Mouse (Mus musculus) midbrain, embryonic 13.5 days (tissue): ENCODE results near the gene Ccnl1. TPM values are rescaled to one million over a fixed set of nuclear protein-coding genes. Genes with fewer than 3 reads are reported as not detected.
A peak's percentile ranks its signal among the peaks of the same experiment; 100 is the strongest.

ENCODE experiments used
- ATAC-seq: fragments of 200-750 bp; cut with Nextera tagmentation; 2 replicates; pipeline ENCODE4 v1.8.0; 2017; ENCODE audit warnings: mild to moderate bottlenecking, moderate TSS enrichment, moderate library complexity
- H3K27ac ChIP-seq: fragments of 300-500 bp; sonication (generic); 2 replicates; pipeline ENCODE4 v1.5.1; 2015; ENCODE audit warnings: inconsistent platforms, mild to moderate bottlenecking, moderate library complexity
- H3K27me3 ChIP-seq: fragments of 300-500 bp; sonication (generic); 2 replicates; pipeline ENCODE4 v1.6.1; 2015; ENCODE audit warnings: mild to moderate bottlenecking, inconsistent platforms
- H3K36me3 ChIP-seq: fragments of 300-500 bp; sonication (generic); 2 replicates; pipeline ENCODE4 v1.6.1; 2015; ENCODE audit warnings: mild to moderate bottlenecking, inconsistent platforms
- H3K4me1 ChIP-seq: fragments of 300-500 bp; sonication (generic); replicated peaks from 2 replicates; pipeline ENCODE4 v1.6.1; 2015; ENCODE audit warnings: inconsistent platforms
- H3K4me2 ChIP-seq: fragments of 300-500 bp; sonication (generic); replicated peaks from 2 replicates; pipeline ENCODE4 v1.6.1; 2015; ENCODE audit warnings: moderate library complexity, mild to moderate bottlenecking, inconsistent platforms
- H3K4me3 ChIP-seq: fragments of 300-500 bp; sonication (generic); replicated peaks from 2 replicates; pipeline ENCODE4 v1.5.1; 2015; ENCODE audit warnings: mild to moderate bottlenecking, inconsistent platforms
- H3K9ac ChIP-seq: fragments of 300-500 bp; sonication (generic); replicated peaks from 2 replicates; pipeline ENCODE4 v1.6.1; 2015; ENCODE audit warnings: mild to moderate bottlenecking, inconsistent platforms
- H3K9me3 ChIP-seq: fragments of 300-500 bp; sonication (generic); 2 replicates; pipeline ENCODE4 v1.6.1; 2016; ENCODE audit warnings: mild to moderate bottlenecking, inconsistent platforms
- WGBS: fragments of 180-500 bp; shearing (Covaris S2); methylation state at CpG from one replicate; pipeline ENCODE4 v1.1.7; 2015; 5-methylcytosine and 5-hydroxymethylcytosine counted together
- polyA plus RNA-seq: library from polyadenylated mRNA; unstranded; fragments of >200 nt; fragmentation: Nextera tagmentation; extraction: Ambion mirVana; gene quantifications from 2 replicates; pipeline ENCODE4 v1.2.1, GENCODE M21; 2015

The Ccnl1 gene
- polyA plus RNA-seq, 1 experiment from 2014 or later = 87.8 TPM

DNA sequence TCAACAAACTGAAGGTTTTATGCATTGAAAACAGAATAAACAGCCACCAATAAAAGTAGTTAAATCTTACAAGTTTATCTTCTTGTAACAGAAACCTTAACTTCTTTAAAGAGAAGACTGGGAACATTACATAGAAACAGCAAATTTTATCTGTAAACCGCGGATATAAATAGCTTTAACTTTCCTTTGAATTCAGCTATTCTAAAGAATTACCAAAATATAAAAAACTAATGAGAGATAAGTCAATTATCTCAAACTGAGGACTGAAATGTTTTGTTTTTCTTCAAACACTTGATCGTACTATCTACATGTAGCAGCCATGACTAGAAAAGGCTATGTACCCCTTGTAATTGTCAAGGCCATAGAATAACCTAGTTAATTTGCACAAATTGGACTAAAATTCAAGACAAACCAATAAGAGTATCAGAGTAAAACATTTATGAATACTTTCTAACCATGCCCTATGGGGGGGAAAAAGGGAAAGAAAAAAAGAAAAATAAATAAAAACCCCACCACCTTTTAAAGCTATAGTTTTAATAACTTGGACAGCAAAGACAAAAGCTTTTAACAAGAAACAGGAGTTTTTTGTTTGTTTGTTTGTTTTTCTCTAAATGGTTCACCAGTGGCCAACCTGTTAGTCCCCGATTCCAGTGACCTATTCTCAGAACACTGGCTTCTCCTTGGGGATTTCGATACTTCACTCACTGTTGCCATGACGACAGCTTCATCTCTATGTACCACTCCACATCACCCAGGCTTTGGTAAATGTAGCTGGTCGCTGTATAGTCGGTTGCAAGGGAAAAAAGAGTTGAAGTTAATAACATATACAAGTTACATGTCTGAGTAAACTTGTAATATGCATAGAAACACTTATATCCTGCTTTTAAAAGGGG is 3.3 kb downstream of the Ccnl1 start:
- H3K9ac ChIP-seq = no peak overlapping the region
- peak overlapping the region; percentile 13; the same call in 1 of the 2 replicates for H3K4me3 ChIP-seq
- peak overlapping the region; percentile 34; the same call in 1 of the 2 replicates for H3K4me2 ChIP-seq
- H3K27me3 ChIP-seq = no peaks in the 10 kb centered on the region
- no peak for ATAC-seq
- no peak overlapping the region for H3K27ac ChIP-seq
- peaks cover 57% of the 10 kb centered on the region for H3K4me1 ChIP-seq
- peaks cover 36% of the 10 kb centered on the region for H3K36me3 ChIP-seq
- H3K9me3 ChIP-seq = no peaks in the 10 kb centered on the region
- 44% methylated on average over 8 of the region's 8 CpGs for WGBS

DNA sequence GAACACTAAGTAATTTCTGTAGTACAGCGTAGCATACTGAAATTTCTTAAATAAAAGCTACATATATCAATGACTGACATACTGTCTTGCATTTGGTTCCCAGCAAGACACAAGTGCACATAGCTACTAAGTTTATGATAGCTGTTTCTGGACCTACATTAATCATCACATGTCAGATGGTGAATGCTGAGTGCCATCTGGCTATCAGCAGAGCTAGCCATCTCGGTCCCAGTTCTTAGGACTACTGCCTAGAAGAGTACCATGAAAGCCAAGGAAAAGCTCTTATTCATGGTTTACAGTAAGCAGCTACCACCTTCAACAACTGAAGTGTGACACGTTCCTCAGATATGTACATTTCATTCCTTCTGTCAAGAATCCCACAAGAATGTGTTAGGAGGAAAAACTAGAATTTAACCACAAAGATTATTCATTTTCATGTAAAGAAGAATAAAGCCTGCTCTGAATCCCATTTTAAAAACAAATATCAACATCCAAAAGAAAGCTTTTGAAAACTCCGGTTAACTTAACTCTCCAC is 7.2 kb downstream of the Ccnl1 start:
- H3K9me3 ChIP-seq = no peaks in the 10 kb centered on the region
- peaks cover 60% of the 10 kb centered on the region for H3K36me3 ChIP-seq
- no peak for ATAC-seq
- no peak overlapping the region for H3K4me3 ChIP-seq
- H3K27ac ChIP-seq = no peak overlapping the region
- H3K4me2 ChIP-seq = no peak overlapping the region
- H3K27me3 ChIP-seq = no peaks in the 10 kb centered on the region
- 93% methylated on average over 4 of the region's 4 CpGs for WGBS
- H3K9ac ChIP-seq = no peak overlapping the region
- peaks cover 34% of the 10 kb centered on the region for H3K4me1 ChIP-seq

DNA sequence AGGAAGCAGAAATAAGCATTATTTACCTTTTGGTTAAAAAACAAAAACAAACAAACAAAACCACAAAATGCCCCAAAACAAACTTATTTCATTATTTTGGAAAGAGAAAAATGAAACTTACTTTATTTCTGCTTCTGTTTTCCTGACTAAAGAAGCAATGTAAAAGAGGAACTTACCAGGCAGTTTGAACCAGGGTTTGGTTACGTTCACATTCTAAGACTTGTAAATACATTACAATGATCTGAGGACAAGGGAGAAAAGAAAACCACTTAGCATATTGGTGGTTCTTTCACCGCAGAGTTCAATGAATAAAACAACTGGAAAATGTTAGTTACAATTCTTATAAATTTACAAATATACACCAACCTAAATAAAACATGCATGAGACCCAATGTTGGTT is 7.7 kb downstream of the Ccnl1 start:
- Histone ChIP-seq H3K27me3 (no peaks in the 10 kb centered on the region), H3K4me2 (no peak overlapping the region), H3K9me3 (no peaks in the 10 kb centered on the region), H3K27ac (no peak overlapping the region), H3K36me3 (peaks cover 64% of the 10 kb centered on the region), H3K4me3 (no peak overlapping the region), H3K9ac (no peak overlapping the region), H3K4me1 (peaks cover 32% of the 10 kb centered on the region)
- ATAC-seq = no peak
- 94% methylated on average over 2 of the region's 2 CpGs for WGBS

DNA sequence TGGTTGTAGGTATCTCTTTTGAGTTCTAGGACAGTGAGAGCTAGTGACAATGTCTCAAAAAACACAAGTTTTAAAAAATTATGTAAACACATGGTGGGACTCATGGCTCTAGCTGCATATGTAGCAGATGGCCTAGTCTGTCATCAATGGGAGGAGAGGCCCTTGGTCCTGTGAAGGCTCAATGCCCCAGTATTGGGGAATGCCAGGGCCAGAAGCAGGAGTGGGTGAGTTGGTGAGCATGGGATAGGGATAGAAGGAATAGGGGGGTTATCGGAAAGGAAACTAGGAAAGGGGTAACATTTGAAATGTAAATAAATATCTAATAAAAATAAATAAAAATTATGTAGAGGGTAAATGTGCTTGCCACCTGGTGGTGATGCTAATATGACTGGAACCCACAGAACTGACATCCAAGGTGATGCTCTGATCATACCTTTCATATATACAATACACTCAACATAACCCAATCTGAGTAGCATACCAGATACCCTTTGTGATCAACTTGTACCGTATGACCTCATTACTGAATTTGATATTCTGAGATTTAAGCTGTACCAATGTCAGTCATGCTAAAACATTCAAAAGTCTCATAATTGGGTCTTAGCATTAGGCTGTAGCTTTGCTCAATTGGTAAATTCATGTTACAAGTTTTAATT is 12.6 kb downstream of the Ccnl1 start:
- Histone ChIP-seq H3K4me3 (no peak overlapping the region), H3K9me3 (no peaks in the 10 kb centered on the region), H3K9ac (no peak overlapping the region), H3K36me3 (peaks cover 56% of the 10 kb centered on the region), H3K27ac (no peak overlapping the region), H3K27me3 (no peaks in the 10 kb centered on the region), H3K4me2 (no peak overlapping the region), H3K4me1 (no peaks in the 10 kb centered on the region)
- ATAC-seq = no peak
- WGBS = 93% methylated on average over 2 of the region's 2 CpGs

DNA sequence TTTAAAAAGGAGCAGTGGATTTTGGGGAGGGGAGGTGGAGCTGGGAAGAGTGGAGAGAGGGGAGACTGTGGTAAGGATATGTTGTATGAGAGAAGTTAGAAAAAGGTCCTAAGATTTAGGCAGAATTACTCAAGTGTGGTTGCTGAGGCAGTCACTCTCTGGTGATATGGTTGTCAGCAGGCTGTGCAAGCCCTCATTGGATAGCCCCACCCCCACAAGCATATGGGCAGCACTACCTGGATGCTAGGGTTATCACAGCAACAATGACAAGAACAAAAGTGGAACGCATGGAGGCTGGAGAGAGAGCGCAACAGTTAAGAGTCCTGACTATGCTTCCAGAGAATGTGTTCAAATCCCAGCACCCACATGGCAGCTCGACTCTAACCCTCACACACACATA is 13.3 kb downstream of the Ccnl1 start:
- no peak for ATAC-seq
- Histone ChIP-seq H3K4me2 (no peak overlapping the region), H3K27ac (no peak overlapping the region), H3K9ac (no peak overlapping the region), H3K27me3 (no peaks in the 10 kb centered on the region), H3K4me3 (no peak overlapping the region), H3K4me1 (no peaks in the 10 kb centered on the region), H3K36me3 (peaks cover 52% of the 10 kb centered on the region), H3K9me3 (no peaks in the 10 kb centered on the region)
- 91% methylated on average over 3 of the region's 3 CpGs for WGBS

DNA sequence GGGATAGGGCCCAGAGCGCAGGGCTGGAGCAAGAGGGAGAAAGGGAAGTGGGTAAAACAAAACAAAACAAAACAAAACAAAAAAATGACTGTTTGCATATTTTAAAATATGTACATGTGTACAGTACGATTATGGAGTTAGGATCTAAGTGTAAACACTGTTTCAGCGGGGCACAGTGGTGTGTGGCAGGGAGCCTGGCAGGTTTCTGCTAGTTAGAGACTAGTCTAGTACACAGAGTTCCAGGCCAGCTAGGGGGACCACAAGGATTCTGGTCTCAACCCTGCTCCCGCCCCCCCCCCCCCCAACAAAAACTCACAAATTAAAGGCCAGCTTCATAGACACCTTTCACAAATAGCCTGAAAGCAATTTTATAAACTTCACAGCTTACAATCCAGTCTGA is 14.6 kb downstream of the Ccnl1 start:
- no peak for ATAC-seq
- H3K4me2 ChIP-seq = no peak overlapping the region
- H3K4me1 ChIP-seq = no peaks in the 10 kb centered on the region
- H3K9ac ChIP-seq = no peak overlapping the region
- WGBS = 89% methylated on average over 4 of the region's 4 CpGs
- no peak overlapping the region for H3K4me3 ChIP-seq
- H3K27ac ChIP-seq = no peak overlapping the region
- peaks cover 43% of the 10 kb centered on the region for H3K36me3 ChIP-seq
- no peaks in the 10 kb centered on the region for H3K27me3 ChIP-seq
- H3K9me3 ChIP-seq = no peaks in the 10 kb centered on the region

DNA sequence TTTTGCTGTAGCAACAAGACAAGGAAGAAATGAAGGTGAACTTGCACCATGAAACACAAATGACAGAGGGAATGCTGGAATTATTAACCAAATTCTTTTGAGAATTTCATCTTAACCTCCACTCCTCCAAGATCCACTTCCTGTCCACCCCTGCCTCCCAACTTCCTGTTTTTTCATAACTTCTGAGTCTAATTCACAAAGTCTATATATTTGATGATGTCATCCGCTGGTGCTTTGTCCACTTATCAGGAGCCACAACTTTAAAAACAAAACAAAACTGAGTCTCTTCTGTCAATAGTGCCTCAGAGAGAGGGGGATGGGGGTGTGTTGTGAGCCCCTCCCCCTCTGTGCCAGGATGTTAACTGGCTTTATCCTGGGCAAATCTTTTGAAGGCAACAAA is 17.0 kb downstream of the Ccnl1 start:
- Histone ChIP-seq H3K27ac (no peak overlapping the region), H3K9me3 (no peaks in the 10 kb centered on the region), H3K4me3 (no peak overlapping the region), H3K4me1 (0 out of 2 replicates have a peak, but pooled peaks cover 3% of the 10 kb centered on the region), H3K36me3 (peaks cover 21% of the 10 kb centered on the region), H3K9ac (no peak overlapping the region), H3K27me3 (no peaks in the 10 kb centered on the region), H3K4me2 (no peak overlapping the region)
- ATAC-seq = no peak
- 94% methylated on average over 1 of the region's 1 CpGs for WGBS

DNA sequence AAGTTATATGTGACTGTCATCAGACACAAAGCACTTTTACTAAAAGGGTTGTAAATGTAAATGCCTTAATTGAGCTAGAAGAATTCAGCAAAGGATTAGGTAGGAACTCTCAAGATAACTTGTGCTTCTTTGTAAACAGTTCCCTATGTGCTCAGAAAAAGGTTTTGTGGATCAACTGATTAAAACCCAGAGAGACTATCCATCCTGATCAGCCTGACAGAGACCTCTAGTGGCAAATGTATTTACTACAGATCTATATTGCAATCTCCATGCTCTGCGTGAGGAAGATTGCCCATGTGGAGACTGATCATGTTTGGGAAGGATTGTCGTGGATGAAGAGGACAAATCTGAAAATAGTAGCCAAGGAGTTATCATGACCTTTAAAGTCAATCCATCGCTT is 19.8 kb downstream of the Ccnl1 start:
- Histone ChIP-seq H3K4me3 (no peak overlapping the region), H3K4me1 (0 out of 2 replicates have a peak, but pooled peaks cover 3% of the 10 kb centered on the region), H3K9me3 (no peaks in the 10 kb centered on the region), H3K27me3 (no peaks in the 10 kb centered on the region), H3K36me3 (no peaks in the 10 kb centered on the region), H3K27ac (no peak overlapping the region), H3K9ac (no peak overlapping the region), H3K4me2 (no peak overlapping the region)
- no peak; the same call in 1 of the 2 replicates for ATAC-seq
- 22% methylated on average over 3 of the region's 3 CpGs for WGBS

DNA sequence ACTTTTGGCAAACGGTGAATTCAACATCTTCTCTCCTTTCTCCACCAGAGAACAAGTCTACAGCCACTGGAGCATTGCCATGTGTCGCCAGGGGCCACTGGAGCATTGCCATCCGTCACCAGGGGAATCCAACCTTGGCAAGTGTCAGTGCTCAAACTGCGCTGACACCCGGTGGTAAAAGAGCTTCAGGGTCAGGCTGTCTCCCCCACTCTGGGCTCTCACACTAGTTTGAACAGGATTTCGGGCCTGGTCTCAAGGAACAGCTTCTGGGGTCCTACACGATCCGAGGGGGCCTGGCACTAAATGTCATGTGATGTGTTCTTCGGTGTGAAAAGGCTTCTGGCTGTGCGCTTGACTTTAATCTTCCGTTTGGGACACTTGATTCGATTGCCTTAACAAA is 21.7 kb downstream of the Ccnl1 start:
- no peaks in the 10 kb centered on the region for H3K27me3 ChIP-seq
- no peaks in the 10 kb centered on the region for H3K36me3 ChIP-seq
- 0 out of 2 replicates have a peak, but pooled peaks cover 3% of the 10 kb centered on the region for H3K4me1 ChIP-seq
- no peak overlapping the region for H3K9ac ChIP-seq
- no peaks in the 10 kb centered on the region for H3K9me3 ChIP-seq
- no peak overlapping the region for H3K4me2 ChIP-seq
- no peak for ATAC-seq
- no peak overlapping the region for H3K4me3 ChIP-seq
- 50% methylated on average over 12 of the region's 12 CpGs for WGBS
- no peak overlapping the region for H3K27ac ChIP-seq

DNA sequence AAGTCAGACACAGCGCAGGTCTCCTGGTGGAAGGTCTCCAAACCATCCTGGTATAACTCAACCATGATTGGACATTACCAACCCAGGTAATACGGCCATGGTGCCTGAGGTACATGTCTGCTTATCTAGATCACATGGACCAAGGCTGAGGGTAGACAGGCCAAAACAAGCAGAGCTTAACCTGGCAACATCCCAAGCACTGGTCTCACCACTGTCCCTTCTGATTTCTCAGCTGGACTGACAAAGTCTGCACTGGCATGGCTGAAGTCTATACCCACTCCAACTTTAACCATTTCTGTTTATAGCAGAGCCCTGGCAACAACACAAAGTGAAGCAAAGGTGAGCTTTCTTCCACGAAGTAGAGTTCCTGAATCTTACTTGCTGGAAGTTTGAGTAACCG is 22.9 kb downstream of the Ccnl1 start:
- Histone ChIP-seq H3K36me3 (no peaks in the 10 kb centered on the region), H3K27me3 (no peaks in the 10 kb centered on the region), H3K4me1 (0 out of 2 replicates have a peak, but pooled peaks cover 3% of the 10 kb centered on the region), H3K9me3 (no peaks in the 10 kb centered on the region), H3K4me2 (no peak overlapping the region), H3K4me3 (no peak overlapping the region), H3K27ac (no peak overlapping the region), H3K9ac (no peak overlapping the region)
- WGBS = 94% methylated on average over 3 of the region's 4 CpGs
- ATAC-seq = no peak

DNA sequence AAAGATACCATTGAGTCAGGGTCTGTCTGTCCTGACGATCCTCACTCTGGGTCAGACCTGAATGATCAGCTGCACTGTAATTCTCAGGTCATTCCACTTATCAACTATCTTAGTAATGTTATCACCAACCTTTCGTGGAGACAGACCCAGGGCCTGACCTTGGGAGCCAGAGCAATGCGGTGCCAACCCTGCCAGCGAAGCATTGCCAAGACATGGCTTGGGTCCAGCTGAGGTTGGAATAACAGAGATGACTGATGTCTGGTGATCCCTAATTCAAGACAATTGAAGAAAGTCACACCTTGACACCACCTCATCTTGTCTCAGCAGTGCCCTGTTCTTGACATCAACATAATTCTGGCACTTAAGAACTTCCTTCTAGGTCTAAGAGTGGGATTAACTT is 24.3 kb downstream of the Ccnl1 start:
- no peak overlapping the region for H3K4me2 ChIP-seq
- H3K27me3 ChIP-seq = no peaks in the 10 kb centered on the region
- peaks cover 16% of the 10 kb centered on the region for H3K4me1 ChIP-seq
- H3K27ac ChIP-seq = no peak overlapping the region
- ATAC-seq = no peak
- no peak overlapping the region for H3K9ac ChIP-seq
- H3K4me3 ChIP-seq = no peak overlapping the region
- no peaks in the 10 kb centered on the region for H3K36me3 ChIP-seq
- no peaks in the 10 kb centered on the region for H3K9me3 ChIP-seq
- WGBS = 87% methylated on average over 4 of the region's 4 CpGs

DNA sequence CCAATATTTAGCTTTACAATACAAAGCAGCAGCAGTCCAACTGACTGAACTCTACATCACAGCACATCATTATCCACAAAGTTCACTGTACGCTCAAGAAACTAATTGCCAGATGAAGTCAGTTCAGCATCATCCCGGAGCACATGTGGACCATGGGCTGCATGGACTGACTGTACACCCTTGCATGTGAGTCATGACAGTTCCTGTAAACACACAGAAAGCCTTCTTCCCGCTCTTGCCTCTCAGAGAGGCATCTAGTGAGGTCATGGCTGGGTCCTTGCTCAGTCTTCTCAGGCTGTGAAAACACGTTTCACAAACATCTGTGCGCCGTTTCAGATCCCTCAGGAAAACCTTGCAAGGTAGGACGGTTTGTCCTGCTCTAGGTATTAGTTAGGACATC is 26.5 kb downstream of the Ccnl1 start:
- H3K9me3 ChIP-seq = no peaks in the 10 kb centered on the region
- H3K9ac ChIP-seq = no peak overlapping the region
- no peaks in the 10 kb centered on the region for H3K36me3 ChIP-seq
- WGBS = 91% methylated on average over 7 of the region's 7 CpGs
- ATAC-seq = no peak
- H3K27ac ChIP-seq = no peak overlapping the region
- H3K4me1 ChIP-seq = peaks cover 19% of the 10 kb centered on the region
- no peak overlapping the region for H3K4me2 ChIP-seq
- no peak overlapping the region for H3K4me3 ChIP-seq
- H3K27me3 ChIP-seq = 0 out of 2 replicates have a peak, but pooled peaks cover 3% of the 10 kb centered on the region
